Mouse (Mus musculus) CH12.LX (cell line): ENCODE data around the gene Mlip. TPM values are rescaled to one million over a fixed set of nuclear protein-coding genes. Genes with fewer than 3 reads are reported as not detected.
"Not testable (repeated sequence)": the region's sequence is repeated elsewhere in the genome, so short reads cannot be mapped to it uniquely, and the experiment has no call there.

Experiments
- DNase-seq: peaks from one replicate; pipeline ENCODE4 v3.0.0-alpha.2; 2013; ENCODE audit errors: extremely low read depth
- H3K27ac ChIP-seq: 2 replicates; pipeline ENCODE4 v1.5.1; 2012; ENCODE audit warnings: low read depth, mild to moderate bottlenecking, control low read depth, moderate library complexity; ENCODE audit not compliant: insufficient read depth
- H3K27me3 ChIP-seq: replicated peaks from 2 replicates; pipeline ENCODE3; 2012; ENCODE audit warnings: inconsistent platforms
- H3K36me3 ChIP-seq, 2 experiments: replicated peaks in 1 of 2; 2 replicates each; pipeline versions ENCODE3 to v1.6.1; 2012; ENCODE audit warnings: inconsistent platforms in 1 of 2, low read length in 1 of 2, mild to moderate bottlenecking in 1 of 2, mixed read lengths in 1 of 2, moderate library complexity in 1 of 2; ENCODE audit not compliant: control insufficient read depth in 1 of 2, insufficient read depth in 1 of 2
- H3K4me1 ChIP-seq, 2 experiments: 2 replicates each; pipeline ENCODE4 v1.6.1; 2012; ENCODE audit warnings: inconsistent platforms in 1 of 2, moderate library complexity in 1 of 2; ENCODE audit not compliant: insufficient read depth in 2 of 2, control insufficient read depth in 1 of 2
- H3K4me2 ChIP-seq: 2 replicates; pipeline ENCODE4 v1.6.1; 2012; ENCODE audit warnings: low read depth, mild to moderate bottlenecking, control low read depth; ENCODE audit not compliant: poor library complexity, insufficient read depth, severe bottlenecking
- H3K4me3 ChIP-seq, 3 experiments: fragments of 150-350 bp in 1 of 3; sonication (generic) in 1 of 3; replicated peaks in 1 of 3; 2 replicates each; pipeline versions ENCODE3 to v1.5.1; 2011 to 2012; ENCODE audit warnings: low read depth in 2 of 3, low read length in 2 of 3, mild to moderate bottlenecking in 2 of 3, moderate library complexity in 2 of 3, control low read depth in 1 of 3, improper control_type of control experiment in 1 of 3, inconsistent platforms in 1 of 3, mixed read lengths in 1 of 3; ENCODE audit not compliant: poor library complexity in 1 of 3
- H3K79me2 ChIP-seq: replicated peaks from 2 replicates; pipeline ENCODE4 v1.6.1; 2012; ENCODE audit warnings: mild to moderate bottlenecking, moderate library complexity; ENCODE audit not compliant: control insufficient read depth, poor library complexity, insufficient read depth, severe bottlenecking; ENCODE audit errors: extremely low read depth
- H3K9ac ChIP-seq: 2 replicates; pipeline ENCODE4 v1.6.1; 2012; ENCODE audit warnings: low read depth, mild to moderate bottlenecking, control low read depth, moderate library complexity; ENCODE audit not compliant: insufficient read depth
- H3K9me3 ChIP-seq: replicated peaks from 2 replicates; pipeline ENCODE3; 2012; ENCODE audit warnings: low read length, inconsistent platforms, mixed read lengths
- CHD1 ChIP-seq: IDR thresholded peaks from 2 replicates; pipeline ENCODE4 v1.6.1; 2012; ENCODE audit warnings: low read depth, low read length, improper control_type of control experiment, inconsistent platforms
- CTCF ChIP-seq, 2 experiments: IDR thresholded peaks in 1 of 2; conservative IDR thresholded peaks in 1 of 2; 2 replicates each; pipeline ENCODE4 v1.5.1; 2011 to 2012; ENCODE audit warnings: low read depth in 2 of 2, low read length in 2 of 2, improper control_type of control experiment in 1 of 2, inconsistent platforms in 1 of 2, mild to moderate bottlenecking in 1 of 2, moderate library complexity in 1 of 2
- EP300 ChIP-seq: IDR thresholded peaks from 2 replicates; pipeline ENCODE4 v1.6.1; 2011; ENCODE audit warnings: low read length, improper control_type of control experiment
- KAT2A ChIP-seq: IDR thresholded peaks from 2 replicates; pipeline ENCODE4 v1.6.1; 2012; ENCODE audit warnings: low read length, improper control_type of control experiment, inconsistent platforms; ENCODE audit not compliant: insufficient replicate concordance
- MAZ ChIP-seq: IDR thresholded peaks from 2 replicates; pipeline ENCODE4 v1.6.1; 2012; ENCODE audit warnings: low read depth, mild to moderate bottlenecking, inconsistent platforms, low read length, improper control_type of control experiment, moderate library complexity
- MEF2A ChIP-seq: IDR thresholded peaks from 2 replicates; pipeline ENCODE4 v1.6.1; 2014; ENCODE audit warnings: low read depth, mild to moderate bottlenecking, inconsistent platforms, low read length, improper control_type of control experiment, borderline replicate concordance
- MXI1 ChIP-seq: IDR thresholded peaks from 2 replicates; pipeline ENCODE4 v1.6.1; 2011; ENCODE audit warnings: mild to moderate bottlenecking, low read depth, low read length, improper control_type of control experiment
- POLR2A ChIP-seq: IDR thresholded peaks from 2 replicates; pipeline ENCODE4 v1.6.1; 2011; ENCODE audit warnings: low read depth, mild to moderate bottlenecking, improper control_type of control experiment, low read length
- UBTF ChIP-seq: IDR thresholded peaks from 2 replicates; pipeline ENCODE4 v1.6.1; 2012; ENCODE audit warnings: low read depth, mild to moderate bottlenecking, inconsistent platforms, low read length, improper control_type of control experiment, moderate library complexity
- ZKSCAN1 ChIP-seq: IDR thresholded peaks from 2 replicates; pipeline ENCODE4 v1.6.1; 2012; ENCODE audit warnings: low read depth, inconsistent platforms, low read length, improper control_type of control experiment, borderline replicate concordance
- ZMIZ1 ChIP-seq: IDR thresholded peaks from 2 replicates; pipeline ENCODE4 v1.6.1; 2012; ENCODE audit warnings: low read depth, mild to moderate bottlenecking, inconsistent platforms, low read length, improper control_type of control experiment
- dilution Hi-C: fragments of 300-500 bp; cut with MboI; formaldehyde crosslinking; loops from 2 replicates; pipeline ENCODE4 v1.14.3; 2020; ENCODE audit warnings: low sequenced_read_pairs; ENCODE audit not compliant: extremely low pct_unique_long_range_greater_than_20kb, extremely low pct_ligation_motif_present
- in situ Hi-C: fragments of 300-500 bp; cut with MboI; formaldehyde crosslinking; loops from 3 replicates; pipeline ENCODE4 v1.14.3; 2019; ENCODE audit warnings: low sequenced_read_pairs, low pct_ligation_motif_present, low pct_unique_long_range_greater_than_20kb, mixed read lengths
- polyA plus RNA-seq: library from polyadenylated mRNA; unstranded; fragments of >175 nt; gene quantifications from 2 replicates; pipeline ENCODE4 v1.2.1, GENCODE M21; 2012; ENCODE audit warnings: low read depth; ENCODE audit not compliant: insufficient read length
- total RNA-seq, 2 experiments: library from RNA; depleted of rRNA; stranded (reverse); fragments of 300-350 nt in 1 of 2; fragments of >200 nt in 1 of 2; gene quantifications; 2 replicates each; pipeline ENCODE4 v1.2.3; 2012 to 2014

Mlip gene
- total and polyA plus RNA-seq, 3 experiments, result not detected

- H3K36me3 ChIP-seq, result no peaks in the 10 kb centered on the region
- H3K27me3 ChIP-seq, result no peaks in the 10 kb centered on the region
- in situ Hi-C loops, result loop anchor here (25.0 kb wide), 1 partner anchor 657 kb away; no protein-coding TSS in a partner anchor
- H3K9ac ChIP-seq, result no peak overlapping the region
- H3K4me1 ChIP-seq, result peaks cover 0 to 6% of the 10 kb centered on the region in 2 experiments; a peak in 1 of 4 replicates
- DNase-seq, result no peak
- TF ChIP-seq CTCF (conservative IDR thresholded peaks at IDR 0.05 in 1 of 2, IDR thresholded peaks at IDR 0.05 in 1 of 2; ENCODE audit: low read depth in 2 of 2, low read length in 2 of 2) (0 out of 4 replicates have a peak, but pooled peaks of 1 of the 2 experiments have one; percentile 8), POLR2A (no peak)
- H3K4me3 ChIP-seq, result no peak overlapping the region
- H3K79me2 ChIP-seq, result no peaks in the 10 kb centered on the region
- dilution Hi-C loops, result no loop called here
- no peak overlapping the region for H3K27ac ChIP-seq
- H3K9me3 ChIP-seq, result no peaks in the 10 kb centered on the region
- H3K4me2 ChIP-seq, result peak overlapping the region; percentile 55
These were observed 16.5 kb upstream of the Mlip start for GRCm38 (mm10) chr9:77369262-77369661.

GRCm38 (mm10) chr9:77364681-77365080 is 11.9 kb upstream of the Mlip start:
- DNase-seq, H3K9ac ChIP-seq, H3K36me3 ChIP-seq, H3K4me2 ChIP-seq, H3K9me3 ChIP-seq, H3K79me2 ChIP-seq, H3K4me3 ChIP-seq, H3K27me3 ChIP-seq, H3K27ac ChIP-seq, dilution Hi-C loops: not testable (repeated sequence)
- H3K4me1 ChIP-seq, result peaks cover 3 to 18% of the 10 kb centered on the region in 2 experiments; a peak in 2 of 4 replicates
- in situ Hi-C loops, result loop anchor here (25.0 kb wide), 1 partner anchor 652 kb away; no protein-coding TSS in a partner anchor

- Histone ChIP-seq H3K4me2 (no peak overlapping the region), H3K36me3 (no peaks in the 10 kb centered on the region), H3K79me2 (no peaks in the 10 kb centered on the region), H3K4me1 (peaks cover 3 to 15% of the 10 kb centered on the region in 2 experiments; a peak in 2 of 4 replicates), H3K9ac (no peak overlapping the region), H3K27ac (no peak overlapping the region), H3K27me3 (no peaks in the 10 kb centered on the region)
- dilution Hi-C loops, result no loop called here
- in situ Hi-C loops, result loop anchor here (25.0 kb wide), 1 partner anchor 651 kb away; no protein-coding TSS in a partner anchor
- TF ChIP-seq KAT2A, result no peak
- no peak for TF ChIP-seq ZMIZ1
- TF ChIP-seq MEF2A, result no peak
- no peak for TF ChIP-seq ZKSCAN1
- no peak for TF ChIP-seq CHD1
- TF ChIP-seq UBTF, result no peak
- TF ChIP-seq MAZ, result no peak
- no peak for TF ChIP-seq MXI1
- no peak for TF ChIP-seq EP300
- TF ChIP-seq, all 38 proteins: peak for 0
- Histone ChIP-seq H3K4me3 (no peak overlapping the region), H3K9me3 (no peaks in the 10 kb centered on the region)
- no peak for DNase-seq
These were observed 10.1 kb upstream of the Mlip start for GRCm38 (mm10) chr9:77362906-77363305.
